Mouse (Mus musculus): Measurements from ENCODE around the gene Anapc4. TPM values are rescaled to one million over a fixed set of nuclear protein-coding genes. Genes with fewer than 3 reads are reported as not detected.

Gene Anapc4
- total RNA-seq, 2 experiments from 2014 or later: 15.5 to 22.3 TPM

- no peak for ATAC-seq (replicated peaks; ENCODE audit: low FRiP score, poor library complexity, severe bottlenecking)
Observed at GRCm38 (mm10) chr5:52866361-52867155, 32.7 kb downstream of the Anapc4 start.

DNA sequence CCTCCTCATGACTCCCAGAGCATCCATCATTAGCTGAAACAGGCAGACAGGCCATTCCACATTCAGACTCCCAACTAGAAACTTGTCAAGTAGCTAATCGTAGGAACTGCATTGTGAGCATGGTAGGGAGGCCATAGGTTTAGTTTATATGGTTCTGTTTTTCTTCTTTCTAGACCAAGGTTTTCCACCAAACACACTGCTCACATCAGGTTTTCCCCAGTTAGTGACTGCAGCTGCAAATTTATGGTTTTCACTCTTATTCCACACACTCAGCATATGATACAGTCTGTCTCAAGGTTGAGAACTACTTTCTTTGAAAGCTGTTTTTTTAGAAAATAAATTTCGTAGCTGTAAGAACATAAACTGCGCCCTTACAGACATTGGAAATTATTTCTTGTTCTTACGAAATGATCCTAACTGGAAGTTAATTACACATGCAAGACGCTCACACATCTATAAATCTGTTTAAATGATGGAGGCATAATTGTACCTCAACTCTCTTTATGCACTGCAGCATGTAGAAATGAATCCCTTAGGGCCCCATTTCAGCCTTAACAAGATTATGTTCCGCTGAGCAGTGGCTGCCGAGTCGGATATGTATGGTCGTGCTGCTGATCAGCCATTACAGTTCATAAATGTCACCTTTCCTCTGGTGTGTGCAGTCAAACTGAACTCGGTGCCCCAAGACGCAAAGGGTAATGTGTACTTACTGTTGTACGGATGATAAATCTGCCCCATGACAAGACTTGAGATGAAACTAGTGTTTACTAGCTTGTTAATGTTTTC is 35.3 kb downstream of the Anapc4 start:
- ATAC-seq (replicated peaks; ENCODE audit: low FRiP score, poor library complexity, severe bottlenecking): no peak

- ATAC-seq (replicated peaks; ENCODE audit: low FRiP score, poor library complexity, severe bottlenecking): no peak
Observed at GRCm38 (mm10) chr5:52871461-52871860, 37.6 kb downstream of the Anapc4 start.

DNA sequence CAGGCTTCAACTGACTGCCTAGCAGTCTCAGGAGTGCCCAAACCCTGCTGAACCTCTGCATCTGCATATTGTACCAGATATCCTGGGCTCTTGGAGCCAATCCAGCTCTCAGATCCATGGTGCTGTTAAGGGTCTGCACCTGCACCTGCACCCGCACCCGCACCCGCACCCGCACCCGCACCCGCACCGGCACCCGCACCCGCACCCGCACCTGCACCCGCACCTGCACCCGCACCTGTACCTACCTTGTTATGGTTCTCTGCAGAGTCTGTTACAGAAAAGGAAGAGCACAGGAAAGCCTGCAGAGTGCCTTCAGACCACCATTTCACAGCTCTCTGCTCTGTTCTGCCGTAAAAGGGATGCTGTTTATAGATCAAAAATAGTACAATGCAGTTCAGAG is 38.2 kb downstream of the Anapc4 start:
- ATAC-seq (replicated peaks; ENCODE audit: low FRiP score, poor library complexity, severe bottlenecking): no peak

DNA sequence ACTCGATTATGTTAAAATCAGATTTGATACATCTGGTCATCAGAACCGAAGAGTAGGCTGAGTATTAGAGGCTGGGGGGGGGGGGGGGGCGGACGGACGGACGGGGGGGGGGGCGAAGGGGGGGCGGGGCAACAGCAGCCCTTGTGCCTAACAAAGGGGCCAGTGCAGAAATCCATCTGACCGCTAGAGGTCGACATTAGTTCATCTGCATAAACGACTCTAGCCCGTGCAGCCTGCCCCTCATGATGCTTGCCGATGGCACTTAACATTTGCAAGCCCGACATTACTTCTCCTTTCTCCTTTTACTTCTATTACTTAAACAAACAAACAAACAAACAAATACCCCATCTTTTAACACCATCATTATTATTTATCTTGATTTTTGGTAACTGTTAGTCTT is 45.0 kb downstream of the Anapc4 start:
- ATAC-seq (replicated peaks; ENCODE audit: low FRiP score, poor library complexity, severe bottlenecking): no peak

DNA sequence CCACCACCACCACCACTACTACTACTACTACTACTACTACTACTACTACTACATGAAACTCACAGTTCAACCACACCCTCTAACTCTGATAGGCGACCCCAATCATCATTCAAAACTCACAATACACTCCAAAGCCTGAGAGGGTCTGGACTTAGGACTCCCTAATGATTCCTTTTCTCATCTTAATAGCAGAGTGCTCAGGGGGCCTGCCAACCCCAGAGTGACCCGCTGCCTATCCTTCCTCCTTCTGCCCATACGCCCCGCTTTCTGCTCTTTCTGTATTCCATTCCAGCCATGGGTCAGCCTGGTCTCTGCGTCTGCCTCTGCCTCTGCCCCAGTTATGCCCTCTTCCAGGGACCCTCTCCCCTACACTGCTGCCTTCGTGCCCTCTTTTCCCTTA is 46.1 kb downstream of the Anapc4 start:
- no peak for ATAC-seq (replicated peaks; ENCODE audit: low FRiP score, poor library complexity, severe bottlenecking)

- no peak for ATAC-seq (replicated peaks; ENCODE audit: low FRiP score, poor library complexity, severe bottlenecking)
Observed at GRCm38 (mm10) chr5:52882446-52882845, 48.6 kb downstream of the Anapc4 start.

- ATAC-seq (replicated peaks; ENCODE audit: low FRiP score, poor library complexity, severe bottlenecking): no peak
Observed at GRCm38 (mm10) chr5:52887085-52887484, 53.3 kb downstream of the Anapc4 start.

GRCm38 (mm10) chr5:52889919-52890318 is 56.1 kb downstream of the Anapc4 start:
- no peak for ATAC-seq (replicated peaks; ENCODE audit: low FRiP score, poor library complexity, severe bottlenecking)

DNA sequence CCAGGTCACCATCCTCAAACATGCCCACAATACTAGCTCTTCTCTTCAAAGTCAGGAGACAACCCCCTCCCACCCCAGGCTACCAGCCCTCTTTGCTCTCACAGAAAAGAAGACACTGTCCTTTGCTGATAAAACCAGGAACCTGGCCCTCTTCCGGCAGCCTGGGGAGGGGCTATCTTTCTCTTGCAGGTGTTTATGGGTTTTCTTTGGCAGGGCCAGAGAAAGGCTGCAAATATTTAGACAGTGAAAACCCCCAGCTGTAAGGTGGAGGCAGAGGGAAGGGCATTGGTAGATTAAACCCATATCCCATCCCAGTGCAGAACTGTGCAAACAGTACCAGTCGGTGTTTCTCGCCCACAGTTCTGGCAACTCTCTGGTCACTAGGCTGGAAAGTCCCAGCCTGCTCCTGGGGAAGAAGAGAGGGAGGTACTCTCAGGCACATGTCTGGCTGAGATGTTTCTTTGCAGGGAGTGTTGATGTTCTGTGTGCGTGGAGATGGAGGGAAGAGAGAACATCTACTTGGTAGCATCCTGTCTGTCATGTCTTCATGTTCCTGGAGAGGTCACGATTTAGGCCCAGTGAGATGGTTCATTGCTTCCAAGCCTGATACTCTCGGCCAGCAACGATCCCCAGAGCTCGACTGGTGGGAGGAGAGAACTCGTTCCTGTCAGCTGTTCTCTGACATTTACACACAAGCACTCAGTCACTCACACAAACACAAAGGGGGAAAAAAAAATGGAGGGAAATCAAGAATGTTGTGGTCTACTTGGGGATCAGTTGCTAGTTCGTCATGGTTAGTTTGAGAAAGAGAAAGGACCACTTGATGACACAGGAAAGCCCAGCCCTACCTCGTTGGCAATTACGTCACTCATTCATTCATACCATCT is 58.4 kb downstream of the Anapc4 start:
- no peak for ATAC-seq (replicated peaks; ENCODE audit: low FRiP score, poor library complexity, severe bottlenecking)

GRCm38 (mm10) chr5:52893938-52894337 is 60.1 kb downstream of the Anapc4 start:
- ATAC-seq (replicated peaks; ENCODE audit: low FRiP score, poor library complexity, severe bottlenecking): no peak

GRCm38 (mm10) chr5:52904246-52904645 is 70.4 kb downstream of the Anapc4 start:
- ATAC-seq (replicated peaks; ENCODE audit: low FRiP score, poor library complexity, severe bottlenecking): no peak

GRCm38 (mm10) chr5:52904671-52905070 is 70.9 kb downstream of the Anapc4 start:
- ATAC-seq (replicated peaks; ENCODE audit: low FRiP score, poor library complexity, severe bottlenecking): no peak

DNA sequence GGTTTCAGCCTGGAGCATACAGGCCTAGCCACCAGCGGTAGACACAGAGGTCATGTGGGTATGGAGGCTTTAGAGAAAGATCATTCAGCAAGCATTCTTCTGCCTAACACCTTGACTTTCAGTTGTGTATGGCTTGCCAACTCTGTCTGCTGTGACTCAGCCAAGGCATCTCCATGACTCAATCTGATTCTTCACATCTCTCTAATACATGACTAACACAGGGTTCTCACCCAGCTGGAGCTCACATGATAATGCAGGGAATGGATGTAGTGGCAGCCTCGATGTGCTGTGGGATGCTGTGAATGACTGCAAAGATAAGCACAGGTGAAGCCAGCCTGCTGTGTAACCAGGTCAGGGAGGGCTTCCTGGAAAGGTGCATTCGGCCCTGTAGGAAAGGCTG is 74.4 kb downstream of the Anapc4 start:
- ATAC-seq (replicated peaks; ENCODE audit: low FRiP score, poor library complexity, severe bottlenecking): no peak

DNA sequence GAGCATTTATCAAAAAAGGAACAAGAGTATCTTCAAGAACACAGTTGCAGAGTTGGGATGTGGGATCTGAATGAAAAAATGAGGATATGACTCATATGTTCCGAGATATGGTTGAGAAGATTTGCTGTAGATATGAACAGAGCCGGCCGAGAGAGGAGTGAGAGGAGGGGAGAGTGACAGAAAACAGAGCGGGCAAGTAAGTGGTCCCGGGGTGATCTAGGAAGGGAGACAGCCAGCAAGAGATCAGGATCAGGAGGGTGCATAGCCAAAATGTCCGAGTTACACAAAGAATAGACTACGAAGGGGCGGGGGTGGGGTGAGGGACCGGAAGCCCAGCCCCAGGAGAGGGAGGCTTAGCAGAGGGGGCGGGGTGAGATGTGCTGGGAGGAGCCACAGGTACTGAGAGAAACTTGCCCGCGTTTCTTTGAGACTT is 76.4 kb downstream of the Anapc4 start:
- no peak for ATAC-seq (replicated peaks; ENCODE audit: low FRiP score, poor library complexity, severe bottlenecking)

GRCm38 (mm10) chr5:52911286-52911870 is 77.6 kb downstream of the Anapc4 start:
- no peak for ATAC-seq (replicated peaks; ENCODE audit: low FRiP score, poor library complexity, severe bottlenecking)

DNA sequence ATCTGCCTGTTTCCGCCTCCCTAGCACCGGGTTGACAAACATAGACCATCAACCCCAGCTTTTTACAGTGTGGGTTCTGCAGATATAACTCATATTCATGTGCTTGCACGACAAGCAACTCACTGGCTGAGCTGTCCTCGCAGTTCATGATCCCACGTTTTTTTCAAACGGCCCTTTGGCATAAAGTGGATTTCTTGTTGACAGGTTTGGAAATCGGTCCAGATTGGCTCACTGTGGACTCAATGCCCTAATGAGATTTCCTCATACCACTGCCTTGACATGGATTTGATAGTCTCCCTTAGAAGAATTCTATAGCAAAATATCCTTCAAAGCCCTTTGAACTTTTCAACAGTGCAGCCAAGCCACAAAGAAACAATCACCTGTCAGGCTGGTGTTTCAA is 79.9 kb downstream of the Anapc4 start:
- ATAC-seq (replicated peaks; ENCODE audit: low FRiP score, poor library complexity, severe bottlenecking): no peak

DNA sequence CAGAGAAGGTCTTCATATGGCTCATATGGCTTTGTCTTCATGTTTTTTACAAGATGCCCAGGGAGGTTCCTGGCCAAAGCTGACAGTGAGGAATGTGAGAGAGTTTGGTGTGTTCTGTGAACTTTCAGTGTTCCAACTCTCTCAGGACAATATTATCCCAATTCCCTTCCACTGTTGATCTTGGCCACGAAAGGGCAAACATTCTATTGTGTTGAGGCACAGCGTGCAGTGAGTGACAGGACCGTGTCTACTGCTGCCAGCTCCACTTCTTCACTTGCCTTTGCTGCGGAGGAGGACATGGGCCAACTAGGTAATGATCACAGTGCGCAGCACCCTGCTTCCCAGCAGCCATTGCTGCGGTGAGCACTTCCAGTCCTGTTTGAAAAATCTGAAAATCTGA is 82.4 kb downstream of the Anapc4 start:
- ATAC-seq (replicated peaks; ENCODE audit: low FRiP score, poor library complexity, severe bottlenecking): no peak

Measured in erythroid progenitor cell, adult 5-6 weeks (primary cell).